Mouse (Mus musculus) limb, embryonic 10.5 days (tissue): ENCODE data around the gene Rai1. TPM values are rescaled to one million over a fixed set of nuclear protein-coding genes. Genes with fewer than 3 reads are reported as not detected.

Source experiments
- DNase-seq: peaks from one replicate; pipeline ENCODE4 v3.0.0-alpha.2; 2017; ENCODE audit warnings: low spot score
- H3K27ac ChIP-seq: fragments of 300-500 bp; sonication (generic); 2 replicates; pipeline ENCODE4 v1.5.1; 2016; ENCODE audit warnings: mild to moderate bottlenecking
- H3K27me3 ChIP-seq: fragments of 300-500 bp; sonication (generic); 2 replicates; pipeline ENCODE4 v1.6.1; 2016; ENCODE audit warnings: low read depth, mild to moderate bottlenecking; ENCODE audit not compliant: poor library complexity, severe bottlenecking
- H3K36me3 ChIP-seq: fragments of 300-500 bp; sonication (generic); 2 replicates; pipeline ENCODE4 v1.6.1; 2016; ENCODE audit warnings: mild to moderate bottlenecking, moderate library complexity
- H3K4me1 ChIP-seq: fragments of 300-500 bp; sonication (generic); 2 replicates; pipeline ENCODE4 v1.6.1; 2016
- H3K4me3 ChIP-seq: fragments of 300-500 bp; sonication (generic); 2 replicates; pipeline ENCODE4 v1.5.1; 2016; ENCODE audit warnings: mild to moderate bottlenecking, moderate library complexity
- H3K9me3 ChIP-seq: fragments of 300-500 bp; sonication (generic); replicated peaks from 2 replicates; pipeline ENCODE4 v1.6.1; 2016; ENCODE audit warnings: mild to moderate bottlenecking
- WGBS: fragments of 180-500 bp; shearing (Covaris S2); methylation state at CpG from one replicate; pipeline ENCODE4 v1.1.7; 2016; 5-methylcytosine and 5-hydroxymethylcytosine counted together
- polyA plus RNA-seq: library from polyadenylated mRNA; unstranded; fragments of >200 nt; fragmentation: Nextera tagmentation; extraction: Ambion mirVana; gene quantifications from 2 replicates; pipeline ENCODE4 v1.2.1, GENCODE M21; 2016

The Rai1 gene
- polyA plus RNA-seq, 1 experiment from 2014 or later, result 34.3 TPM

DNA sequence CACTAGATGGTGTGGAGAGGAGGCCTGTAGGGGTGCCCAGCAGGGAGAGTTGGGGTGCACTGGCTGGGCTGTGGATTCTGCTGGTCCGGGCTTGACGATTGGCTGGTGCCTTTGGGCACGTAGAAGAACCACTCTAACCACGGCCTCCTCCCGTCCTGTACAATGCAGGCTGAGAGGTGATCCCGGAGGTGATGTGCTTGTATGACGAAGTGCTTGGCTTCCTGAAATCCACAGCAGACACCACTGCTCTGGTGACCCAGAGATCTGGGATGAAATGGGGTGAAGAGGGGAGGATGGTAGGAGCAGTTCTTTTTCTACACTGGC is 36.4 kb downstream of the Rai1 start:
- DNase-seq, result no peak
- Histone ChIP-seq H3K27me3 (no peaks in the 10 kb centered on the region), H3K4me3 (peak overlapping the region; percentile 84), H3K36me3 (peaks cover 47% of the 10 kb centered on the region), H3K9me3 (no peaks in the 10 kb centered on the region), H3K4me1 (peaks cover 43% of the 10 kb centered on the region), H3K27ac (peak overlapping the region; percentile 98)
- 10% methylated on average over 7 of the region's 7 CpGs for WGBS

DNA sequence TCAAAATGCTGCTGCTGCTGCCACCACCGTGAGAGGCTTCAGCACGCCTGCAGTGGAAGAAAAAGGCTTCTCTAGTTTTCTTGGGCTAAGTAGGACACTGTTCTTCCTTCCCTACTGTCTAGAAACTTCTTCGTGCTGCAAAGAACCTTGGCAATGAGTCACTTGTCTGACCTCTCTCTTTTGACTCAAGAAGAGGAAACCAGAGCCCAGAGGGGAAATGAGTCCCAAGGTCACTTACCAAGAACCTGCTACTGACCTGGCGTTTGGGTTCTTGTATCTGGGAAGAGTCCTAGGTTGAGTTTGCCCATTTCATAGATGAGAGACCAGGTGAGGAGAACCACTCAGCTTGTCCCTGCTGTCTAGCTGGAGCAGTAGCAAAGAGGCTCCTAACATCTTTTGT is 38.3 kb downstream of the Rai1 start:
- no peak for DNase-seq
- Histone ChIP-seq H3K36me3 (peaks cover 55% of the 10 kb centered on the region), H3K27ac (no peak overlapping the region), H3K4me1 (peaks cover 41% of the 10 kb centered on the region), H3K27me3 (no peaks in the 10 kb centered on the region), H3K4me3 (no peak overlapping the region), H3K9me3 (no peaks in the 10 kb centered on the region)
- 89% methylated on average over 4 of the region's 4 CpGs for WGBS

- H3K4me3 ChIP-seq, result no peak overlapping the region
- no peak for DNase-seq
- H3K36me3 ChIP-seq, result peaks cover 85% of the 10 kb centered on the region
- no peaks in the 10 kb centered on the region for H3K27me3 ChIP-seq
- peaks cover 16% of the 10 kb centered on the region for H3K4me1 ChIP-seq
- 86% methylated on average over 4 of the region's 4 CpGs for WGBS
- H3K9me3 ChIP-seq, result no peaks in the 10 kb centered on the region
- H3K27ac ChIP-seq, result no peak overlapping the region
Measured at GRCm38 (mm10) chr11:60146170-60146569, 41.4 kb downstream of the Rai1 start.

GRCm38 (mm10) chr11:60148591-60148990 is 43.8 kb downstream of the Rai1 start:
- Histone ChIP-seq H3K9me3 (no peaks in the 10 kb centered on the region), H3K27ac (no peak overlapping the region), H3K4me3 (no peak overlapping the region), H3K4me1 (no peaks in the 10 kb centered on the region), H3K27me3 (no peaks in the 10 kb centered on the region), H3K36me3 (peaks cover 97% of the 10 kb centered on the region)
- no peak for DNase-seq
- WGBS, result 86% methylated on average over 5 of the region's 5 CpGs

DNA sequence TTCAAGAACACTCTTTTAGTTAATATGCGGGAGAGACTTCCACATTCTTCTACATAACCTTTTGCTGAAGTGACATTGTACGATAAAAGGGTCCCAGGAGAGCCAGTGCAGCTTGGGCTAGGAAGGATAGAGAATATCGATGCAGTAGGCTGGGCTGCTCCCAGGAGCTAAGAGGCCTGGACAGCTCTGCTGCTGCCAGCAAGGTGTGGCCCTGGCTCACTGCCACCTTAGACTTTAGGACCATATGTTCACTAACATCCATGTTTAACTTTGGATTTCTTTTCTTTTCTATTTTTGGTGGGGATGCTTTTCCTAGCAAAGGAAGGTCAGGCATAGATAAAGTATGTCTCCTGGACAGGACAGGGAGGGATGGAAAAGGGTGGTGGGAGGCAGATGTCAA is 44.3 kb downstream of the Rai1 start:
- DNase-seq, result no peak
- H3K4me1 ChIP-seq, result no peaks in the 10 kb centered on the region
- H3K27me3 ChIP-seq, result no peaks in the 10 kb centered on the region
- no peak overlapping the region for H3K4me3 ChIP-seq
- no peaks in the 10 kb centered on the region for H3K9me3 ChIP-seq
- no peak overlapping the region for H3K27ac ChIP-seq
- WGBS, result 86% methylated on average over 3 of the region's 3 CpGs
- H3K36me3 ChIP-seq, result peaks cover 97% of the 10 kb centered on the region

- Histone ChIP-seq H3K36me3 (peaks cover 97% of the 10 kb centered on the region), H3K9me3 (no peaks in the 10 kb centered on the region), H3K4me3 (no peak overlapping the region), H3K4me1 (no peaks in the 10 kb centered on the region), H3K27ac (no peak overlapping the region), H3K27me3 (no peaks in the 10 kb centered on the region)
- 96% methylated on average over 3 of the region's 3 CpGs for WGBS
- DNase-seq, result no peak
Measured at GRCm38 (mm10) chr11:60150677-60151076, 45.9 kb downstream of the Rai1 start.

DNA sequence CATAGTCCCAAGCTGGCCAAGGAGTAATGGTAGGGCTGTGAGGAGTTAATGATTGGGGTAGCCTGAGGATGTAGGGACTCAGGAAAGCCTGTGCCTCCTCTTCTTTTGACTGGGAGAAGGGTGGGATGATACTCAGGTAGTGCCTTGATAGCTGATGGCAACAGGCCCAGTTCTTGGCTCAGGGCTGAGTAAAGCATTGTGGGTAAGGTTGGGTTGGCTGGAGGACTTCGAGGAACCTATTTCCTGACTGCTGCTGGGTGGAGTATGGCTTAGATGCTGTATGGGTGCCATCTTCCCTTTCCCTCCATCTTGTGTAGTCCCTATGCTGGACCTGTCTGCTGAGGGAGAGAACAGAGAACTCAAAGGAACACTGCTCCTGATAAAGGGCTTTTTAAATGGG is 47.5 kb downstream of the Rai1 start:
- H3K36me3 ChIP-seq, result peaks cover 97% of the 10 kb centered on the region
- H3K4me1 ChIP-seq, result no peaks in the 10 kb centered on the region
- H3K4me3 ChIP-seq, result no peak overlapping the region
- H3K27me3 ChIP-seq, result no peaks in the 10 kb centered on the region
- no peaks in the 10 kb centered on the region for H3K9me3 ChIP-seq
- H3K27ac ChIP-seq, result no peak overlapping the region
- 84% methylated on average over 1 of the region's 1 CpGs for WGBS
- DNase-seq, result no peak

- 95% methylated on average over 3 of the region's 3 CpGs for WGBS
- Histone ChIP-seq H3K9me3 (no peaks in the 10 kb centered on the region), H3K4me1 (no peaks in the 10 kb centered on the region), H3K4me3 (no peak overlapping the region), H3K36me3 (peaks cover 97% of the 10 kb centered on the region), H3K27ac (no peak overlapping the region), H3K27me3 (no peaks in the 10 kb centered on the region)
- no peak for DNase-seq
Measured at GRCm38 (mm10) chr11:60153936-60154335, 49.1 kb downstream of the Rai1 start.

- 91% methylated on average over 5 of the region's 5 CpGs for WGBS
- no peaks in the 10 kb centered on the region for H3K27me3 ChIP-seq
- H3K9me3 ChIP-seq, result no peaks in the 10 kb centered on the region
- no peak for DNase-seq
- no peak overlapping the region for H3K4me3 ChIP-seq
- H3K4me1 ChIP-seq, result peaks cover 8% of the 10 kb centered on the region
- H3K27ac ChIP-seq, result no peak overlapping the region
- H3K36me3 ChIP-seq, result peaks cover 98% of the 10 kb centered on the region
Measured at GRCm38 (mm10) chr11:60155690-60156089, 50.9 kb downstream of the Rai1 start.

DNA sequence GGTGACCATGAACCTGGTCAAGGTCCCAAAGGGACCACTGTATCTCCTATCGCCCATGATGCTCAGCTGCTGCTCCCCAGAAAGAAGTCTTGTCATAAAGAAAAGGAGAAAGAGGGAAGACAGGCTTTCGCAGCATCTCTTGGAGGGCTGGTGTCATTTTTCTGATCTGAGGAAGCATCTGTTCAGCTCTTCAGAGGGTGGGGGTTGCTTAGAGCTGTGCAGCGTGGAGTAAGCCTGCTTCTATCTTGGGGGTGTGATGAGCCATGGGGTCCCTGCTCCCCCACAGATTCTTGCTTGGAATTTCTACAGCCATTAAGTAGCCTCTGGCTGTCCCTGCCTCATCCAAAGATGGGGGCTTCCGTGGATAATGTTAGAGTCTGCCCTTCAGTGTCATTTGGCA is 53.5 kb downstream of the Rai1 start:
- no peak overlapping the region for H3K27ac ChIP-seq
- 91% methylated on average over 4 of the region's 4 CpGs for WGBS
- no peak overlapping the region for H3K4me3 ChIP-seq
- H3K27me3 ChIP-seq, result no peaks in the 10 kb centered on the region
- DNase-seq, result no peak
- peaks cover 28% of the 10 kb centered on the region for H3K4me1 ChIP-seq
- no peaks in the 10 kb centered on the region for H3K9me3 ChIP-seq
- H3K36me3 ChIP-seq, result peaks cover 93% of the 10 kb centered on the region

DNA sequence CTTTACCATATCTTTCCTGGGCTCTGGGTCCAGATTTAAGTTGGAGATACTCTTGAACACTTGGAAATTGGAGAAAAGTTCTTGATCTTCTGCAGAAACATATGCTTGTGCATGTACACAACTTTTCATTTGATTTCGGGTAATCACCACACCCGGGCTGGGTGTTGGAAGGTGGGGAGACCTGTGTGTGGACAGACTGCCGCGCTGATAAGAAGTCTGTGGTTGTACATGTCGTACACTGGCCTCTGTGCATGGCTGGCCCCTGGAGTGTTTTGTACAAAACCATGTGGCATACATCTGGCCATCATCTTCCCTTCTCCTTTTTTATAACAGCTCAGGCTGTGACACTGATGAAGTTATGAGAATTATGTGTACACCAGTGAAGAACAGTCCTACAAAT is 55.1 kb downstream of the Rai1 start:
- H3K27me3 ChIP-seq, result no peaks in the 10 kb centered on the region
- no peak for DNase-seq
- no peak overlapping the region for H3K4me3 ChIP-seq
- H3K9me3 ChIP-seq, result no peaks in the 10 kb centered on the region
- H3K36me3 ChIP-seq, result peaks cover 91% of the 10 kb centered on the region
- no peak overlapping the region for H3K27ac ChIP-seq
- peaks cover 45% of the 10 kb centered on the region for H3K4me1 ChIP-seq
- WGBS, result 96% methylated on average over 5 of the region's 5 CpGs

DNA sequence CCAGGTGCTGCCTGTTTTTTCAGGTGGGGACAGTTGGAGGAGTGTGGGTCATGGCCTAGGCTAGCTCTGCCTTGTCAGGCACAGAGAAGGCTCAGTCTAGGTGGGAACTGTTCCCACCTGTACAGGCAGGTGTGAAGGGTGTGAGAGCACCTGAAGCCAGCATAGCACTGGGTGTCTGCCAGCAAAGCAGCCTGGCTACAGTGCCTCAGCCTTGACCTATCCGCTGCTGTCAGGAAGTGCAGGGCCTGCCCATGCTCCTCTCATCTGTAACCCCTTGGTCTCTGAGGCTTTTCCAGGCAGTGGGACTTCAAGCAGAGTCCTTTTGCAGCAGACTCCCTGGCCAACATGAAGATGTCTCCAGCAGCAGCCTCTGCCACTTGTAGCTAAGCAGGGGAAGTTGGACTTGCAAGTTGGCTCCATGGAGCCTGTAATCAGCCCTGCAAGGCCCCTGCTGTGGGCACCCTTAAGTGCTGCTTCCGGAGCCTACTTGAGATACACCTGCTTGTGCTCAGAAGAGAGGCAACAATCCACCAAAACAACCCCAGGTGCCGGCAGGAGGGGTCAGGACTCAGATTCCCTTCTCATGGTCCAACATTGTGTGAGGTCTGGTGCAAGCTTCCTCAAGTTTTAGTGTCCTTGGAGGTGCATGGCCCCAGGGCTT is 55.8 kb downstream of the Rai1 start:
- WGBS, result 65% methylated on average over 3 of the region's 3 CpGs
- Histone ChIP-seq H3K4me1 (peaks cover 48% of the 10 kb centered on the region), H3K27me3 (no peaks in the 10 kb centered on the region), H3K36me3 (peaks cover 87% of the 10 kb centered on the region), H3K9me3 (no peaks in the 10 kb centered on the region), H3K4me3 (no peak overlapping the region), H3K27ac (no peak overlapping the region)
- no peak for DNase-seq

- Histone ChIP-seq H3K4me3 (no peak overlapping the region), H3K9me3 (no peaks in the 10 kb centered on the region), H3K36me3 (peaks cover 80% of the 10 kb centered on the region), H3K4me1 (peaks cover 55% of the 10 kb centered on the region), H3K27ac (no peak overlapping the region), H3K27me3 (no peaks in the 10 kb centered on the region)
- 78% methylated on average over 9 of the region's 9 CpGs for WGBS
- no peak for DNase-seq
Measured at GRCm38 (mm10) chr11:60161146-60161874, 56.5 kb downstream of the Rai1 start.
